Mouse (Mus musculus) spleen, embryonic (tissue): ENCODE measurements at regions not wholly inside any gene's neighbourhood (a gene's known extent, or its start where the extent isn't known, plus 50 kb on each side); places are given as distances from the start of the nearest gene placed in this dataset.

Experiments used
- CTCF ChIA-PET: fragments of 350-600 bp; sonication (Branson Sonifier 250); formaldehyde crosslinking; loops from one replicate; lab custom pipeline; 2022; lab: Charles Lee

DNA sequence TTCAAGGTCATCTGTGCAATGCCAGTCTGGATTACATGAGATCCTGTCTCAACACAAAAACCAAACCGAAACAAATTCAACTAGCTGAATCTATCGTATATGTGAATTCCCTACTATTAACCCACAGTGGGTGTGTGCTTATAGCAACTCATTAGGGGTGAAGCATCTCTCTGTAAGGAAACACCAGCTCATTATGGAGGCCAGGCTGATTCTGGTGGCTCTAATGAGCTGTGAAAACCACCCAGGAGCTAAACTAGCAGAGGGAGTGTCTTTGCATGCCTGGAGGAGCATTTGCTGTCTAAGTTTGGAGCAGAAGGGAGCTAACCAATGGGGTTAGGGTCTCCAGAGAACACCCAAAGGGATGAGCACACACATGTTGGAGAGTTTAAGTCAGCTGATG, 54.1 kb upstream of the Adamts2 start:
- CTCF ChIA-PET: no interaction called here

DNA sequence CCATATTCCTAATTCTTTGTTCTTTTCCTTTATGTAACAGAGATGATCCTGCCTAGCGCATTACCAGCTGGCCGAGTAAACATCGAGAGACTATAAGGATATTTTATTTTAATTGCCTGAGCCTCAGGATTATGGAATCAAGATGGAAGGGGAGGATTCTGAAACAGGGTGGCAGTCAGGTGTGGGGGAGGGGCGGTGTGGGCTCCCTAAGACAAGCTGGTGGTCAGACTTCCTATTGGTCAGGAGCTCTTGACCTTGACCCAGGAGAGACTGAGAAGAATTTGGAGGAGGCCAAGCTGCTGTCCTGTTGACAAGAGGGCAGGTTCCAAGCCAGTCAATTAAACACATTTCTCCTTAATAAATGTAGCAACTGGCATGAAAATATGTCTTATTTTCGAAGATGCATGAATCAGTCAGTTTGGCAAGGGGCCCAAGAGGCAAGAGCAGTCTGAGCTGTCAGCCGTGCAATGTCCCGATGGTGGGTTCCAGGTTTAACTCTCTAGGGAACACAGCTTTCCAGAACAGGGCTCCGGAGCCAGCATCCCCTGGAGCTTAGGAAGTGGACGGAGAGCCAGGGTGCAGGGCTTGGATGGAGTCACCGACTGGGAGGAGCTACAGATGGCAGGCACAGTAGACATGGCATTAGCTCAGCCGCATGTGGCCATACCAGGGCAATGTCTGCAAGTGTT, 55.3 kb upstream of the Adamts2 start:
- CTCF ChIA-PET: interaction anchor here (0.5 kb wide), 1 partner anchor 9 kb away, joined by 4 read pairs; no protein-coding TSS in a partner anchor

DNA sequence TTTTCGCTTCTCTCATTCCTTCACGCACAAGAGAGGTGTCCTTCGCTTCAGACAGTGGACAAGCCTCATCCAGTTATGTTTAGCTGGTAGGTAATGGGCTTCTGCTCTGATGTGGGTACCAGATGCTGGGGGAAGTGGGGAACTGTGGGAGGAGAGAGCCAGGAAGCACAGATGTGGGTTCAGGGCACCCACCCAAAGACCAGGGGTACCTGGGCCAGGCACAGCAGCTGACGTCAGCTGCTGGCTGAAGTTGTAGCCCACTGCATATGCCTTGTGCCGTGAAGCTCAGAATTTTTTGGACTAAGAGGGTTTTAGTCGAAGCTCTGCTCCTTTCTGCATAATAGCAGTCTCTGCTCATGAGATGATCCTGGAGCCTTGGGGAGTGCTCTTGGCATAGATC, 56.5 kb upstream of the Adamts2 start:
- CTCF ChIA-PET: no interaction called here

DNA sequence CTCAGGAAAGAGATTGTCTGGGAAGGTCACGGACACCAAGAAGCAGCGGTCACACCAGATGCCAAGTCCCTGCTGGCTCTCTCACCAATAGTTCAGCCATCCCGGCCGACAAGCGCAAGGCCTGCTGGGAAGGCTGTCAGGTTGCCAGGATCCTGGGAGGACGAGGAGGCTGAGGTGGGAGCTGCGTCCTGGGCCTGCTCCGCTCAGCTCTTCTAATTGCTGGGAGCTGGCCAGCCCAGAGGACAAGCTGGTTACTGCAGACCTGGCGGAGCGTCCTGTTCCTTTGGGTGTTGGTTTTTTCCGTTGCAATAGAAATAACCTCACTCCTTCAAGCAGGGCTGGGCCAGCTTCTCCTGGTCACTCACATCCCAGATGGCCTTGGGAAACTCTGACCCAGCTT, 61.7 kb upstream of the Adamts2 start:
- CTCF ChIA-PET: no interaction called here

DNA sequence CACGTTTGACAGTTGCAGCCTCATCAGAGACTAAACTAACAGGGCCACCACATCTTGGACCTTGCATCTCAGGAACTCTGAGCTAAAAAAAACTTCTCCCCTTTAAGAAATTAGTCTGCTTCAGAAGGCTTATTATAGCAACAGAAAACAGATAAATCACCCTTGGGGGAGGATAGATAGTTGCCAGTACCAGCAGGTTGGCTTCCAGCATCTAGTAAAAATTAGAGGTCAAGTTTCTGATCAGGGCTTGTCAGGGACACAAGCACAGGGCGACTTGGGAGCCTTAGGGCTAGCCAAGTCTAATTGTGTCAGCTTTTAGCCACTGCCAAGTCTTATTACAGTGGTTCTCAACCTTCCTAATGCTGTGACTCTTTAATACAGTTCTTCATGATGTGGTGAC, 67.6 kb upstream of the Adamts2 start:
- CTCF ChIA-PET: no interaction called here

DNA sequence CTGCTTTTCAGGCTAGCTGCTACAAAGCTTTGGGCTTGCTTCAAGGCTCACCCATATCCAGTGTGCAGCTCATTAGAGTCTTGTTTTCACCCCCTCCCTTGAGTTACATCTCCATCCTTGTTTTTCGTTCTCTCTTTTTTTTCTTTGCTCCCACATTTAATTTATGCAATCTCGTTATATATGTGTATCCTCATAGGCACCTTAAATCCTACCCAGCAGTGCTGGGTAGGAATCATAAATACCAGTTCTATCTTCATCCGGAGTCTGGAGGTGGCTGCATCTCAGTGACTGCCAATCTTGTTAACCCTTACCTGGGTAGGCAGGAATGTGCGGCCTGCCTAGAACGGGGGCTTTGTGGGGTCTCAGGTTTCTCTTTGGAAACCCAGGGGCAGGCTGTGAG, 74.0 kb upstream of the Adamts2 start:
- CTCF ChIA-PET: no interaction called here

DNA sequence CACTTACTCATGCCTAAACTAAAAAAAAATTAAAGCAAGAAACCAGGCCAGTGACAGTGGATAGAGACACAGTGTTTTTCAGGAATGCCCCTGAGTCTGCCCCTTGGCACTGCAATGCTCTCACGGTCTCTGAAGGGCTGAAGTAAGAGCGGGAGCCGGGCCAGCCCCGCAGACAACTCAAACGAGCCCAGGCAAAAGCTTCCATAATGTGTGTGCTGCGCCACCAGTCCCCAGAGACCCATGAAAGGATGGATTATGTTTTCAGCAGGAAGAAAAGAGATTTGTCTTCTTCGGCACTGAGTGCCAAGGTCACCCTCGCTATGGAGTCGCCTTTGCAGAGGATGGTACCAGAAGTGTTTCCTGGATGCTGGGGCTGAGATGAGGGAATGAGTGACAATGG, 81.7 kb upstream of the Adamts2 start:
- CTCF ChIA-PET: no interaction called here

DNA sequence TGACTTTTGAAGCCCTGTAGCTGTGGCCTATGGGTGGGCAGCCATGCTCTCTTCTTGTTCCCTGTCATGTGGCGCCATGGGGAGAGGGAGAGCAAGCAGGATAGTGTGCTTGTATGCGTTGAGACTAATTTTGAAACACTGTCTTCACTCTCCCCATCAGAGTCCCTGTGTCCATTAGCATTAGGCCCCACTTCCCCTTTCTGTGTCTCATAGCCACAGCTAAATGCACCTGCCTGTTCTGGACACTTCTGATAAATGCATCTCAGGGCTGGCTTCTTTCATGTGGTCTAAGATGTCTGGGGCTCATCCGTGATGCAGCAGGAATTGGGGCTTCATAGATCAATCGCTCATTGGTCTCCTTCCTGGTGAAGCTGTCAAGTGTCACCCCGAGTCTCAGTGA, 77.0 kb upstream of the Rufy1 start:
- CTCF ChIA-PET: no interaction called here

DNA sequence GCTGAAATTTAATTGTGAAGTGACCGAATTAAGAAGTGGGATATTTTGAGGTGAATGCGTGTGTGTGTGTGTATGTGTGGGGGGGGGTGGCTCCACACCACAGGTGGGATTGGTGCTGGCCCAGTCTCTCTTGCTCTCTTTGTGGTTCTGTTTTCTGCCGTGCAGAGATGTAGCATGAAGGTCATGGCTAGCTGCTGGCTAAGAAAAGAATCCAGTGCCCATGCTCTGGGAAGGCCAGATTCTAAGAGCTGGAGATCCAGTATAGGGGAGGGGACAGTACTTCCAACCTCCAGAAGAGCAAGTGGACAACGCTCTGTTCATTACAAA, 76.5 kb upstream of the Rufy1 start:
- CTCF ChIA-PET: no interaction called here

DNA sequence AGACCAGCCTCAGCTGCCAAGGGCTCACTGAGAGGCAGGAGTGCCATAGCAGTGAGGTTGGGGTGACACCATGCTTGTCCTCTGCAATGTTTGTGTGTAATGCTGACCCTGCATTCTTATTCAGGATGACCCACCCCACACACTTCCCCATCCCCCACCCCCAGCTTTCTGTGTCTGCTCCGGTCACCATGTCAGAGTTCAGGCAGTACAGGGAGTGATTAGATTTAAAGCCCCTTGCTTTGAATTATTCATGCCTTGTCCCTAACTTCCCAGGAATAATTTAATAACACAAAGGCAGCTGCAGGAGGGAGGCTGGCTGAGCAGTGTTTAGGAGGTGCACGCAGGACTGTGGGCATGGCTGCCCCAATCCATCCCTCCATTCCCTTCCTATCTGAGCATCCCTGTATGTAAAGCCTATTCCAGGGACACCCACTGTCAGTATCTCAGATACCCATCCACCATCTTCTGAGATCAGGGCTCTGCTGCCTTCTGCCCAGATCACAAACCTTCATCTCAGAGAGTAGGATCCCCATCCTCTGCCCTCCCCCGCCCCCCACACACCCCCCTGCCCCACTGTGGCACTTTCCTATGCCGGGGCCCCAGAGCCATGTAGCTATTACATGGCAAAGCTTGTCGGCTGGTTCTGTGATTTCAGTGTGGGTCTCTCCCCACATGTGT, 76.0 kb upstream of the Rufy1 start:
- CTCF ChIA-PET: no interaction called here

DNA sequence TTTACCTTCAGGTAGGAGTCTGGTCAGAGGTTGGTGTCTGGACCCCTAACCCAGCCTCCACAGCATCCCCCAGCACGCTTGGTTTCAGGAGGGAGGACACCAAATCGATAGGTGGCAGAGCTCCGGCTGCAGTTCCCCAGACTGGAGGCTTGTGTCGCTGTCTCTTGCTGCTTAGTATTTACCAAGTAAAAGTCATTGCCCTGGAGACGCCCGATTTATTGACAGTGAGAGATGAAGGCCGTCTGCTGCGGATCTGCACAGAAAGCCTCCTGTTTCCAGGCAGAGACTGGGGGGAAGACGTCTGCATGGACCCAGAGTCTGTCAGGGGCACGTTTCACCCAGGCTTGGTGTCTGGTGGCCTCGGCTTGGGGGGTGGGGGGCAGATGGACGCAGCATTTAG, 70.4 kb upstream of the Rufy1 start:
- CTCF ChIA-PET: no interaction called here

DNA sequence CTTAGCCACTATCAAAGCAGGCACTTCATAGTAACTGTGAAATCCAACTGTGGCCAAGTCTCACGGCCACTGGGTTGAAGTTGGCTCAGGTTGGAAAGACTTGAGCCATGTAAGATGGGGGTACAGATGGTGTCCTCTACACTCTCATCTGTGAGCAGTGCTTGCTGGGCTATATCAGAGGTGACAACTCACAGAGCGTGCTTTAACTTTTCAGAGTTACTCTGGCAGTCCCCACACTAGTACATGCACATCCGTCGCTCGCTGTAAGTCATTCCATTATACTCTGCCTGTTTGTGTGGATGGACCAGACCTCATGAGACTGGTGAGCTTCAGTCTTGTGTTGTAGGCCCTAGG, 62.2 kb upstream of the Rufy1 start:
- CTCF ChIA-PET: no interaction called here

DNA sequence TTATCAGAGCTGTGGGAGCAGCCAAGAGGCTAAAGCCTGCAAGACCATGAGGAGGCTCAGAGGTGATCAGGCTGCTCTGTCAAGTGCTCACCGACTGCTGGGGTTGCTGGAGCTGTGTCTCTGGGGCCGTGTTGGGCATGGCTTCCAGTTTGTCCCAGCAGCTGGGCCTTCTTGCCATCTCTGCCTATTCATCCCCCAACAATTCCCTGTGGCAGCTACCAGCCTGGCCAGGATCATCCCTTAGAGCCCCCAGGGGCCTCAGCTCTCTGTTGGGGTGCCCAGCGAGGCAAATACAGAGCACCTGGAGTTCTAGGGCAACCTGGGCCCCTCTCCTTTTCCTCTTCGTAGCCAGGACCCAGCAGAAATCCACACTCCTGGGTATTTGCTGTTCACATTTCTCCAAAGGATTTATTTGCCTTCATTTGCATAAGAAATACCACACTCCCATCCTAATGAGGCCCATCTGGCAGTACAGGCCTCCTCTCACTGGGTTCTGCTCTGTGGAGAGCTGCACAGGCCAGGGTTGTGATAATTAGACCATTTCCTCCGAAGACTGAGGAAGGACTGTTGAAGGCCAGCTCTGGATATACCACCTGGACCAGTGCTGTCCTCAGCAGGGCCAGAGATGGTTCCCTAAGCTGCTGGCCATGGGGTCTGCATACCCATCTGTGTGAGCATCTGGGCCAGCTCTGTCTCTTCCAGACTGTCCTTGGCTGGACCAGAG, 61.6 kb upstream of the Rufy1 start:
- CTCF ChIA-PET: no interaction called here

DNA sequence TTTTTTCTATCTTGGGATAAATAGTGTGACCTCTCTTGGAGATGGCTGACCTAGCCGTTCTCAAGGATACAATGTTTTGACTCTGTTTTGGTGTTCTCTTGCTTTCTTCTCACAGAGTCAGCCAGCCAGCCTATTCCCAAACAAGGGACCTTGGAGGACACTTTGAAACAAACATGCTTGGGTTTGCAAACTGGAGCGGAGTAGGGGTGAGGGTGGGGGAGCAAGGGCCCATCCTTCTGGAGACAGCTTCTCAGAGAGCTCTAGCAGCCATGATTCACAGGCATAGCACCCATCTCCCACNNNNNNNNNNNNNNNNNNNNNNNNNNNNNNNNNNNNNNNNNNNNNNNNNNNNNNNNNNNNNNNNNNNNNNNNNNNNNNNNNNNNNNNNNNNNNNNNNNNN, 52.9 kb upstream of the Rufy1 start:
- CTCF ChIA-PET: no interaction called here

DNA sequence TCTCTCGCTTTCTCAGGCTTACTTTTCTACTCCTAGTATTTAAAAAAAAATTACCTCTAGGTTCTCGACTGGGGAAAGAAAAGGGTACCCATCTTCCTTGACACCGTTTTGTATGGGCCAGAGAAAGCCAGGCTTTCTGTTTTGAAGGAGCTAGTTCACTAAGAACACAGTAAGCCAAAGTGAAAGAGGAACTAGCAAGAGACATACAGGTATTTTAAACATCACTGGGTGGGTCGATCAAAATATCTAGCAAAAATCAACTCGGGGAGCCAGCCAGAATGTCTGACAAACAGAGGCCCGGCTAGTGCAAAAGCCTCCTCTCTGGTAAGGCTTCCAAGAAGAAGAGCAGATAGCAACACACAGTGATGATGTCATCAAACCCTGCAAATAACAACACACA, 52.2 kb upstream of the Rufy1 start:
- CTCF ChIA-PET: no interaction called here

DNA sequence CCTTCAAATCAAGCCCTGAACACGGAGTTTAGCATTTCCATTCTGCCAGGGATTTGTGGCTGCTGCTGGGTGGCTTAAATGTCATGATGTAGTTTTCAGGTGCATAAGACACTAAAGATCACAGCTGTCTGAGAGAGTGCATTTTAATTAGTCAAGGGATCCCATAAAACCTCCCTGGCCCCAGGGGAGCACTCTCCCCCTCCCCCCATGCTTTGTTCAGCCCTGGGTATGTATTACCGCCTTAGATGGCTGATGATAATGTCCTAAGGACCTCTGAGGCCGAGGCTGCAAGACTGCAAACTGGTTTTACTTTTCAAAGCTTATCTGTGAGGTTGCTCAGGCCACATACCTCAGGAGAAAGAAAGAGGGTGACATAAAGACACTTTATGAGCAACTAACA, 51.7 kb upstream of the Rufy1 start:
- CTCF ChIA-PET: no interaction called here
